Comparison of ENCODE assay signal across 8 mouse cellular contexts in the genomic region with DNA sequence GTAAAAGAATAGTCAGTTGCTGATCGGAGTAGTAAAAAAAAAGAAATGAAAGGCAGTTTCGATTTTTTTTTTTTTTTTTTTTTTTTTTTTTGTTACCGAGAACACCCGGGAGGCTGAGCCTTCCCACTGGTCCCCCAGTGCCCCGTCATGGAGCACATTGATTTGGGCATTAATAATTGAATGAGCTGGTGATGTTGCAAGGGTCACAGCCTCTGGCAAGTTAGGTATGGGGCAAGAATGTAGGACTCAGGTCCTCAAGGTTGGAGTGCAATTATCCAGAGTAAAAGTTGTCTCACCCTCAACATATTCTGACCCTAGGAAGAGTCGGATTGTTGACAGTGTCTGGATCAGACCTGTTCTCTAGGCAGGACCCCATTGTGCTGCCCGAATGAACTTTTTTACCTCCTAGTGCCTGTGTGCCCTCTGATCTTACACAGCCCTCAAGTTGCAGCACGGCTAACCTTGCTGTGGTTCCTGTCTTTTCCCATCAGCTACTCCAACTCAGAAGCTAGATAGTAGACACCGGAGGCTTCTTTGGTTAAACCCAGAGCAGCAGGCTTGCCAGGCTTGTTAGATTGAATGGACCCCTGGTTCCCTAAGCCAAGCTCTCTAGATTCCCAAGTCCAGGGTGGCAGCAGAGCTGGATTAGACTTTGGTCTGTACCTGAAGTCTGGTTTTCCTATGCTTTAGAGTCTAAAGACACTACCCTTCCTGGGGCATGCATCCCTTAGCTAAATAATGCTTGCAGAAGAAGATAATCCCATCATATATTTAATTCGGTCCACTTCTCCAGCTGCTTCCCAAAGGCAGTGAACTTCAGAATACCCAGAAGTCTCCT. TPM values are rescaled to one million over a fixed set of nuclear protein-coding genes. Genes with fewer than 3 reads are reported as not detected.
DNase-seq lines count a peak whose midpoint lies in the region; ATAC-seq and TF ChIP-seq lines count a peak whose summit lies in the region.

No protein-coding gene starts in this region.

- H3K27ac ChIP-seq in spleen, adult 2 months (ENCODE audit: insufficient read depth, low read length) = 0 out of 2 replicates have a peak overlapping the region, but pooled peaks have one; percentile 8
- no peak overlapping the region for H3K27ac ChIP-seq in heart, postnatal 0 days (ENCODE audit: low read depth)
- H3K27ac ChIP-seq in liver, embryonic 12.5 days = no peak overlapping the region
- no peak overlapping the region for H3K27ac ChIP-seq in stomach, postnatal 0 days (replicated peaks)

- peak overlapping the region; percentile 21; the same call in 1 of the 2 replicates for H3K4me3 ChIP-seq in spleen, adult 2 months (ENCODE audit: extremely low read depth, insufficient read depth, insufficient read length)
- H3K4me3 ChIP-seq in heart, postnatal 0 days (ENCODE audit: low read depth, low read length) = peak overlapping the region; percentile 73
- peak overlapping the region; percentile 59 for H3K4me3 ChIP-seq in liver, embryonic 12.5 days
- peak overlapping the region; percentile 63 for H3K4me3 ChIP-seq in stomach, postnatal 0 days (ENCODE audit: low read depth, low read length)

- 35% methylated on average over 10 of the region's 10 CpGs for WGBS in spleen, adult 2 months
- WGBS in heart, postnatal 0 days = 35% methylated on average over 10 of the region's 10 CpGs
- WGBS in liver, embryonic 12.5 days (ENCODE audit: insufficient replicate concordance) = 26% methylated on average over 10 of the region's 10 CpGs
- WGBS in stomach, postnatal 0 days = 35% methylated on average over 10 of the region's 10 CpGs

- no peak for TF ChIP-seq CTCF in spleen, adult 2 months (IDR thresholded peaks at IDR 0.05; ENCODE audit: extremely low read depth, insufficient read depth, insufficient read length, insufficient replicate concordance)
- TF ChIP-seq CTCF in heart, postnatal 0 days (IDR thresholded peaks at IDR 0.05; ENCODE audit: low read depth) = no peak
- TF ChIP-seq CTCF in stomach, postnatal 0 days (IDR thresholded peaks at IDR 0.05; ENCODE audit: low read depth) = no peak

- TF ChIP-seq POLR2A in spleen, adult 2 months (IDR thresholded peaks at IDR 0.05; ENCODE audit: low read depth, low read length) = no peak

- no peaks in the 10 kb centered on the region for H3K9me3 ChIP-seq in heart, postnatal 0 days (replicated peaks; ENCODE audit: control insufficient read depth, low read length)
- H3K9me3 ChIP-seq in liver, embryonic 12.5 days (replicated peaks) = no peaks in the 10 kb centered on the region
- no peaks in the 10 kb centered on the region for H3K9me3 ChIP-seq in stomach, postnatal 0 days (ENCODE audit: control insufficient read depth, low read length)

- H3K27me3 ChIP-seq in spleen, adult 2 months (ENCODE audit: control insufficient read depth, insufficient read depth, low read length) = peaks cover 6% of the 10 kb centered on the region; the same call in 1 of the 2 replicates
- H3K27me3 ChIP-seq in heart, postnatal 0 days (ENCODE audit: control insufficient read depth, insufficient read depth, low read length) = peaks cover 31% of the 10 kb centered on the region
- peaks cover 85% of the 10 kb centered on the region for H3K27me3 ChIP-seq in liver, embryonic 12.5 days (replicated peaks)
- H3K27me3 ChIP-seq in stomach, postnatal 0 days (ENCODE audit: control insufficient read depth, insufficient read depth, low read length) = no peaks in the 10 kb centered on the region; the same call in 1 of the 2 replicates

- no peak for DNase-seq in spleen, adult 2 months (ENCODE audit: low read depth in 1 of 2, low spot score in 2 of 2)
- no peak for DNase-seq in spleen, adult 18-20 months
- DNase-seq in heart, postnatal 0 days (ENCODE audit: low spot score) = no peak
- no peak for DNase-seq in stomach, postnatal 0 days (ENCODE audit: low spot score)
- DNase-seq in gastrocnemius, postnatal 10 days = no peak
- no peak for DNase-seq in gastrocnemius, postnatal 36 days
- no peak for DNase-seq in layer of hippocampus, adult 8-10 months (ENCODE audit: low spot score in 2 of 2)

- no peaks in the 10 kb centered on the region for H3K36me3 ChIP-seq in spleen, adult 2 months (ENCODE audit: control insufficient read depth, insufficient read depth, low read length)
- H3K36me3 ChIP-seq in heart, postnatal 0 days (replicated peaks; ENCODE audit: control insufficient read depth, insufficient read depth, low read length) = no peaks in the 10 kb centered on the region; the same call in 1 of the 2 replicates
- peaks cover 12% of the 10 kb centered on the region; the same call in 1 of the 2 replicates for H3K36me3 ChIP-seq in liver, embryonic 12.5 days
- H3K36me3 ChIP-seq in stomach, postnatal 0 days (ENCODE audit: control insufficient read depth, insufficient read depth, low read length) = no peaks in the 10 kb centered on the region

- no peak for ATAC-seq in heart, postnatal 0 days (ENCODE audit: insufficient read depth, low read depth)
- ATAC-seq in liver, embryonic 12.5 days = no peak
- no peak for ATAC-seq in stomach, postnatal 0 days (ENCODE audit: low FRiP score, low TSS enrichment)

- peak overlapping the region; percentile 77; the same call in 1 of the 2 replicates for H3K9ac ChIP-seq in heart, postnatal 0 days (replicated peaks; ENCODE audit: low read depth, low read length)
- peak overlapping the region; percentile 0; the same call in 1 of the 2 replicates for H3K9ac ChIP-seq in liver, embryonic 12.5 days
- H3K9ac ChIP-seq in stomach, postnatal 0 days (ENCODE audit: low read length) = no peak overlapping the region; the same call in 1 of the 2 replicates

- no peaks in the 10 kb centered on the region; the same call in 1 of the 2 replicates for H3K4me1 ChIP-seq in spleen, adult 2 months (ENCODE audit: control insufficient read depth, insufficient read depth, insufficient read length)
- H3K4me1 ChIP-seq in heart, postnatal 0 days (ENCODE audit: control insufficient read depth, insufficient read depth) = peaks cover 3% of the 10 kb centered on the region; the same call in 1 of the 2 replicates
- H3K4me1 ChIP-seq in liver, embryonic 12.5 days = peaks cover 16% of the 10 kb centered on the region; the same call in 1 of the 2 replicates
- H3K4me1 ChIP-seq in stomach, postnatal 0 days (replicated peaks; ENCODE audit: control insufficient read depth, insufficient read depth) = peaks cover 3% of the 10 kb centered on the region; the same call in 1 of the 2 replicates

- peak overlapping the region; percentile 98 for H3K4me2 ChIP-seq in heart, postnatal 0 days (ENCODE audit: low read depth, low read length)
- peak overlapping the region; percentile 60 for H3K4me2 ChIP-seq in liver, embryonic 12.5 days
- H3K4me2 ChIP-seq in stomach, postnatal 0 days (replicated peaks; ENCODE audit: low read depth) = peak overlapping the region; percentile 91

- intact Hi-C loops in gastrocnemius, postnatal 36 days (cut with DNase I) = loop anchor here (5.0 to 10.0 kb wide), 5 partner anchors 205 to 657 kb away; no protein-coding TSS in a partner anchor

- no peak for TF ChIP-seq EP300 in heart, postnatal 0 days (IDR thresholded peaks at IDR 0.05; ENCODE audit: low read depth)
- no peak for TF ChIP-seq EP300 in stomach, postnatal 0 days (optimal IDR thresholded peaks at IDR 0.05)

RNA-seq across cellular contexts. Expression of a gene that starts 1.8 kb away (rescaled TPM):
- 389 and 694 TPM in 2 replicates for polyA plus RNA-seq in spleen, adult 2 months (2012; rRNA removed)
- total RNA-seq in heart, postnatal 0 days (2014; rRNA removed; ENCODE audit: low replicate concordance) = 48.0 and 55.5 TPM in 2 replicates
- 52.7 and 54.8 TPM in 2 replicates for polyA plus RNA-seq in heart, postnatal 0 days (2015; fragmentation: Nextera tagmentation; extraction: Ambion mirVana)
- polyA plus RNA-seq in liver, embryonic 12.5 days (2016; fragmentation: Nextera tagmentation; extraction: Ambion mirVana) = 57.9 and 58.2 TPM in 2 replicates
- 58.0 and 61.1 TPM in 2 replicates for polyA plus RNA-seq in stomach, postnatal 0 days (2015; fragmentation: Nextera tagmentation; extraction: Ambion mirVana)
- total RNA-seq in gastrocnemius, postnatal 10 days (2021) = 100 to 1,000 TPM in 1 of 2 experiments, 10 to 100 TPM in 1; 69.8 to 106 TPM
- 10 to 100 TPM; 38.0 to 52.1 TPM for total RNA-seq in gastrocnemius, postnatal 36 days (2021)
- 10 to 100 TPM; 39.9 to 55.6 (median 46.7) TPM for total RNA-seq in layer of hippocampus, adult 8-10 months (2022)

Comparison
In these comparisons a context has a peak if more than half of its experiments do, and no peak if none do; other contexts are left out.
1. H3K4me3 ChIP-seq: peak in every context shown above with its lines; median percentile 73 in heart, postnatal 0 days; 63 in stomach, postnatal 0 days; 59 in liver, embryonic 12.5 days; 21 in spleen, adult 2 months.